Mouse (Mus musculus): ENCODE data around the gene Gpr183. TPM values are rescaled to one million over a fixed set of nuclear protein-coding genes. Genes with fewer than 3 reads are reported as not detected.

Gene Gpr183
- polyA plus RNA-seq, 1 experiment = 0.06 TPM

- Histone ChIP-seq H3K27me3 (ENCODE audit: control insufficient read depth, insufficient read depth, insufficient read length) (no peaks in the 10 kb centered on the region), H3K4me3 (ENCODE audit: insufficient read depth, poor library complexity, severe bottlenecking) (no peak overlapping the region), H3ac (ENCODE audit: control insufficient read depth, insufficient read length, low read depth) (no peak overlapping the region), H3K79me2 (ENCODE audit: control insufficient read depth, insufficient read depth) (no peaks in the 10 kb centered on the region), H3K79me3 (ENCODE audit: low read depth) (no peaks in the 10 kb centered on the region), H3K36me3 (ENCODE audit: control insufficient read depth, insufficient read depth) (peaks cover 6% of the 10 kb centered on the region)
- TF ChIP-seq CEBPB (IDR thresholded peaks at IDR 0.05; ENCODE audit: low read depth) = no peak
- TF ChIP-seq CTCF (IDR thresholded peaks at IDR 0.05; ENCODE audit: control insufficient read depth, insufficient read depth, insufficient read length) = no peak
- TF ChIP-seq FOSL1 (IDR thresholded peaks at IDR 0.05; ENCODE audit: insufficient read depth, low read length, poor library complexity, severe bottlenecking) = no peak
- no peak for TF ChIP-seq MYOD1 (IDR thresholded peaks at IDR 0.05; ENCODE audit: control insufficient read depth, insufficient read length, low read depth)
These were observed 30.9 kb downstream of the Gpr183 start for GRCm38 (mm10) chr14:121933906-121934596.

GRCm38 (mm10) chr14:121932180-121932579, 32.8 kb downstream of the Gpr183 start:
- Histone ChIP-seq H3K4me3 (ENCODE audit: insufficient read depth, poor library complexity, severe bottlenecking) (no peak overlapping the region), H3ac (ENCODE audit: control insufficient read depth, insufficient read length, low read depth) (no peak overlapping the region), H3K27me3 (ENCODE audit: control insufficient read depth, insufficient read depth, insufficient read length) (no peaks in the 10 kb centered on the region), H3K36me3 (ENCODE audit: control insufficient read depth, insufficient read depth) (peaks cover 6% of the 10 kb centered on the region), H3K79me3 (ENCODE audit: low read depth) (no peaks in the 10 kb centered on the region), H3K79me2 (ENCODE audit: control insufficient read depth, insufficient read depth) (no peaks in the 10 kb centered on the region)
- TF ChIP-seq CEBPB (IDR thresholded peaks at IDR 0.05; ENCODE audit: low read depth) = no peak
- no peak for TF ChIP-seq MAX (IDR thresholded peaks at IDR 0.05)
- TF ChIP-seq CTCF (IDR thresholded peaks at IDR 0.05; ENCODE audit: control insufficient read depth, insufficient read depth, insufficient read length) = no peak
- no peak for TF ChIP-seq USF1 (IDR thresholded peaks at IDR 0.05; ENCODE audit: low read depth)
- TF ChIP-seq FOSL1 (IDR thresholded peaks at IDR 0.05; ENCODE audit: insufficient read depth, low read length, poor library complexity, severe bottlenecking) = no peak
- no peak for TF ChIP-seq MYOG (IDR thresholded peaks at IDR 0.05; ENCODE audit: control insufficient read depth, extremely low read depth, insufficient read length)
- no peak for TF ChIP-seq MYOD1 (IDR thresholded peaks at IDR 0.05; ENCODE audit: control insufficient read depth, insufficient read length, low read depth)

DNA sequence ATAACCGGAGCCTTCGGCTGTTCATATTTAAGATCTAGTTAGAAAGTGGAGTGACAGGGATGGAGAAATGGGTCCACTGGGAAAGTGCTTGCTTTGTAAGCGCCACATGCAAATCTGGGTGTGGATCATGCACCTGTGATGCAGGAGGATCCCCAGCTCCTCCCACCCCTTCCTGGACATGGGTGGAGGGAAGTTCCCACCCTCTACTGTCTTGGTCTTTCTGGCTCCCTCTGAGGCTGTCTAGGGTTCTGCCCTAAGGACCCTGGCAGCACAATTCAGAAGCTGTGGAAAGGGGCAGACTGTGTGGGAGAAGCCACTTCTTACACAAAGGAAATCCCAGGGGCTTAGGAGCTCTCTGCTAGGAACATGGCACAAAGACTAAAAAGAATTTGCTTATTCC, 33.4 kb downstream of the Gpr183 start:
- Histone ChIP-seq H3K79me2 (ENCODE audit: control insufficient read depth, insufficient read depth) (no peaks in the 10 kb centered on the region), H3K27me3 (ENCODE audit: control insufficient read depth, insufficient read depth, insufficient read length) (no peaks in the 10 kb centered on the region), H3K4me3 (ENCODE audit: insufficient read depth, poor library complexity, severe bottlenecking) (no peak overlapping the region), H3K79me3 (ENCODE audit: low read depth) (no peaks in the 10 kb centered on the region), H3K36me3 (ENCODE audit: control insufficient read depth, insufficient read depth) (peaks cover 6% of the 10 kb centered on the region), H3ac (ENCODE audit: control insufficient read depth, insufficient read length, low read depth) (no peak overlapping the region)
- no peak for TF ChIP-seq CTCF (IDR thresholded peaks at IDR 0.05; ENCODE audit: control insufficient read depth, insufficient read depth, insufficient read length)
- TF ChIP-seq USF1 (IDR thresholded peaks at IDR 0.05; ENCODE audit: low read depth) = no peak
- TF ChIP-seq MAX (IDR thresholded peaks at IDR 0.05) = no peak
- TF ChIP-seq FOSL1 (IDR thresholded peaks at IDR 0.05; ENCODE audit: insufficient read depth, low read length, poor library complexity, severe bottlenecking) = no peak
- no peak for TF ChIP-seq MYOG (IDR thresholded peaks at IDR 0.05; ENCODE audit: control insufficient read depth, extremely low read depth, insufficient read length)
- TF ChIP-seq CEBPB (IDR thresholded peaks at IDR 0.05; ENCODE audit: low read depth) = no peak
- no peak for TF ChIP-seq MYOD1 (IDR thresholded peaks at IDR 0.05; ENCODE audit: control insufficient read depth, insufficient read length, low read depth)

- H3K4me3 ChIP-seq (ENCODE audit: insufficient read depth, poor library complexity, severe bottlenecking) = no peak overlapping the region
- no peak for TF ChIP-seq CTCF (IDR thresholded peaks at IDR 0.05; ENCODE audit: control insufficient read depth, insufficient read depth, insufficient read length)
- no peak for TF ChIP-seq MAX (IDR thresholded peaks at IDR 0.05)
- no peak for TF ChIP-seq USF1 (IDR thresholded peaks at IDR 0.05; ENCODE audit: low read depth)
- no peak for TF ChIP-seq MYOG (IDR thresholded peaks at IDR 0.05; ENCODE audit: control insufficient read depth, extremely low read depth, insufficient read length)
- TF ChIP-seq CEBPB (IDR thresholded peaks at IDR 0.05; ENCODE audit: low read depth) = no peak
- TF ChIP-seq FOSL1 (IDR thresholded peaks at IDR 0.05; ENCODE audit: insufficient read depth, low read length, poor library complexity, severe bottlenecking) = no peak
- TF ChIP-seq MYOD1 (IDR thresholded peaks at IDR 0.05; ENCODE audit: control insufficient read depth, insufficient read length, low read depth) = no peak
These were observed 34.1 kb downstream of the Gpr183 start for GRCm38 (mm10) chr14:121930731-121931383.

DNA sequence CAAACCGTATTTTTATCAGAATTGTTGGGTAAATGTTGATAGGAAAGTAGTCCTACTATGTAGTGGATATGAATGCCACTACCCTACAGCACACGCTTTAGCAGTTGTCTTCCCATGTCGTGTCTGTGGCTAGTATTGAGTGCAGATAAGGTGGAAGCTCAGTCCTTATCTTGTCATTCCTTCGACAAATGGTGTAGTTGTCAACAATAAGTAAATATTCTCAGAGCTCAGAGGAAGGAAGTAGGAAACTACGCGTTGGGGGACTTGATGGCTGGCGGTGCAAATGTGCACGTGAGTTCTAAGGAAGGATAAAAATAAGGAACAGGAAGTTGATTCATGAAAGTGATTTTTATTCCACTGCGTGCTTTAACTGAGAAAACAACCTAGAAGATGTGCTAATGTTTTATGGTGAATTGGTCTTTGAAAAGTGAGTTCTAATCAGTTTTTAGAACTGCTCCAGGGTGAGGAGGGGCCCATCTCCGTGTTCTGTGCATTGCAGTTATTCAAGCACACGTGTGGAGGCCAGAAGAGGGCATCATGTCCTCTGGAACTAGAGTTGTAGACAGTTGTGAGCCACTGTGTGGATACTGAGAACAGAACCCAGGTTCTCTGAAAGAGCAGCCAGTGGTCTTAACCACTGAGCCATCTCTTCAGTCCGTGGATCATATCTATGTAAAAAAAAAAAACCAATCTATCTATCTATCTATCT, 35.6 kb downstream of the Gpr183 start:
- no peaks in the 10 kb centered on the region for H3K79me2 ChIP-seq (ENCODE audit: control insufficient read depth, insufficient read depth)
- no peak overlapping the region for H3K4me3 ChIP-seq (ENCODE audit: insufficient read depth, poor library complexity, severe bottlenecking)

More at GRCm38 (mm10) chr14:121930731-121931383, 34.1 kb downstream of the Gpr183 start:
- H3ac ChIP-seq (ENCODE audit: control insufficient read depth, insufficient read length, low read depth) = no peak overlapping the region
- H3K36me3 ChIP-seq (ENCODE audit: control insufficient read depth, insufficient read depth) = peaks cover 6% of the 10 kb centered on the region
- no peaks in the 10 kb centered on the region for H3K79me3 ChIP-seq (ENCODE audit: low read depth)
- H3K27me3 ChIP-seq (ENCODE audit: control insufficient read depth, insufficient read depth, insufficient read length) = no peaks in the 10 kb centered on the region
- H3K79me2 ChIP-seq (ENCODE audit: control insufficient read depth, insufficient read depth) = no peaks in the 10 kb centered on the region

More for the DNA sequence above, 35.6 kb downstream of the Gpr183 start:
- Histone ChIP-seq H3K79me3 (ENCODE audit: low read depth) (no peaks in the 10 kb centered on the region), H3ac (ENCODE audit: control insufficient read depth, insufficient read length, low read depth) (no peak overlapping the region), H3K27me3 (ENCODE audit: control insufficient read depth, insufficient read depth, insufficient read length) (no peaks in the 10 kb centered on the region), H3K36me3 (ENCODE audit: control insufficient read depth, insufficient read depth) (peaks cover 4% of the 10 kb centered on the region)
- TF ChIP-seq USF1 (IDR thresholded peaks at IDR 0.05; ENCODE audit: low read depth) (no peak), FOSL1 (IDR thresholded peaks at IDR 0.05; ENCODE audit: insufficient read depth, low read length, poor library complexity, severe bottlenecking) (no peak), CEBPB (IDR thresholded peaks at IDR 0.05; ENCODE audit: low read depth) (no peak), MYOG (IDR thresholded peaks at IDR 0.05; ENCODE audit: control insufficient read depth, extremely low read depth, insufficient read length) (no peak), MYOD1 (IDR thresholded peaks at IDR 0.05; ENCODE audit: control insufficient read depth, insufficient read length, low read depth) (no peak), CTCF (IDR thresholded peaks at IDR 0.05; ENCODE audit: control insufficient read depth, insufficient read depth, insufficient read length) (no peak), MAX (IDR thresholded peaks at IDR 0.05) (no peak)

Data from C2C12 (cell line).